11 mouse cellular contexts compared by ENCODE assay signal in genomic region chr1:121085101-121085727, GRCm38 (mm10).
DNase-seq lines count a peak whose midpoint lies in the region; ATAC-seq lines count a peak whose summit lies in the region.
"Had no signal": no experiment of that assay in that cellular context is flagged by ENCODE, and none has a peak within 500 bp of the region (broad histone marks: within the 10 kb centered on the region; RNA-seq: fewer than 3 reads in every experiment).

No protein-coding gene starts in this region.

- no peaks in the 10 kb centered on the region for H3K9me3 ChIP-seq in neural tube, embryonic 12.5 days
- peaks cover 2% of the 10 kb centered on the region; the same call in 1 of the 2 replicates for H3K9me3 ChIP-seq in hindbrain, embryonic 16.5 days (ENCODE audit: control insufficient read depth, low read length)
- H3K9me3 ChIP-seq: kidney, embryonic 15.5 days had no signal

- ATAC-seq in neural tube, embryonic 12.5 days (ENCODE audit: low FRiP score, low read depth): peak; percentile 49
- peak; percentile 67 for ATAC-seq in hindbrain, embryonic 16.5 days
- ATAC-seq: Patski had no signal

- no peak overlapping the region for H3K9ac ChIP-seq in neural tube, embryonic 12.5 days
- H3K9ac ChIP-seq in hindbrain, embryonic 16.5 days (ENCODE audit: low read depth, low read length): no peak overlapping the region
- H3K9ac ChIP-seq: kidney, embryonic 15.5 days had no signal

- no peaks in the 10 kb centered on the region for H3K36me3 ChIP-seq in neural tube, embryonic 12.5 days
- no peaks in the 10 kb centered on the region for H3K36me3 ChIP-seq in hindbrain, embryonic 16.5 days (ENCODE audit: control insufficient read depth, insufficient read depth, low read length)
- H3K36me3 ChIP-seq: kidney, embryonic 15.5 days had no signal

- peak; percentile 32 for DNase-seq in embryo, embryonic 10 days (ENCODE audit: low spot score)
- DNase-seq in embryo, embryonic 9.5 days (ENCODE audit: extremely low spot score): no peak
- no peak for DNase-seq in neural tube, embryonic 10.5 days (ENCODE audit: extremely low spot score, low spot score)
- DNase-seq in right cerebral cortex, postnatal 4 days: peak; percentile 34
- no peak for DNase-seq in B cell, adult 2 months
- DNase-seq in testis, postnatal 10 days (ENCODE audit: low spot score): no peak
- DNase-seq: gastrocnemius, adult 2 months had no signal

- 56% methylated on average over 2 of the region's 2 CpGs for WGBS in neural tube, embryonic 12.5 days
- 11% methylated on average over 2 of the region's 2 CpGs for WGBS in hindbrain, embryonic 16.5 days

- H3K4me3 ChIP-seq in neural tube, embryonic 12.5 days: no peak overlapping the region
- no peak overlapping the region for H3K4me3 ChIP-seq in hindbrain, embryonic 16.5 days (ENCODE audit: low read length)
- H3K4me3 ChIP-seq: gastrocnemius, adult 2 months; kidney, embryonic 15.5 days had no signal

- H3K4me2 ChIP-seq in neural tube, embryonic 12.5 days (replicated peaks): no peak overlapping the region
- no peak overlapping the region for H3K4me2 ChIP-seq in hindbrain, embryonic 16.5 days (ENCODE audit: low read length)
- H3K4me2 ChIP-seq: kidney, embryonic 15.5 days had no signal

- peaks cover 13% of the 10 kb centered on the region for H3K4me1 ChIP-seq in neural tube, embryonic 12.5 days
- peaks cover 4% of the 10 kb centered on the region; the same call in 1 of the 2 replicates for H3K4me1 ChIP-seq in hindbrain, embryonic 16.5 days (ENCODE audit: control insufficient read depth, insufficient read depth, low read depth, low read length)

- no peaks in the 10 kb centered on the region for H3K27me3 ChIP-seq in neural tube, embryonic 12.5 days (replicated peaks)
- H3K27me3 ChIP-seq in hindbrain, embryonic 16.5 days (replicated peaks; ENCODE audit: control insufficient read depth, insufficient read depth, low read length): no peaks in the 10 kb centered on the region
- H3K27me3 ChIP-seq: kidney, embryonic 15.5 days had no signal

- H3K27ac ChIP-seq in neural tube, embryonic 12.5 days: no peak overlapping the region
- H3K27ac ChIP-seq in hindbrain, embryonic 16.5 days (ENCODE audit: low read depth, low read length): peak overlapping the region; percentile 1; the same call in 1 of the 2 replicates
- H3K27ac ChIP-seq: gastrocnemius, adult 2 months; kidney, embryonic 15.5 days had no signal

Comparison
In these comparisons a context has a peak if more than half of its experiments do, and no peak if none do; other contexts are left out.
1. DNase-seq: peak in embryo, embryonic 10 days (single experiment) and right cerebral cortex, postnatal 4 days (single experiment); none in embryo, embryonic 9.5 days (single experiment), neural tube, embryonic 10.5 days (single experiment), B cell, adult 2 months (0 of 2) and testis, postnatal 10 days (single experiment).